Mouse (Mus musculus): Measurements from ENCODE around the gene Ubqln1. TPM values are rescaled to one million over a fixed set of nuclear protein-coding genes. Genes with fewer than 3 reads are reported as not detected.
"Not testable (repeated sequence)": the region's sequence is repeated elsewhere in the genome, so short reads cannot be mapped to it uniquely, and the experiment has no call there.

Ubqln1 gene
- total RNA-seq, 1 experiment, result 91.7 TPM

DNA sequence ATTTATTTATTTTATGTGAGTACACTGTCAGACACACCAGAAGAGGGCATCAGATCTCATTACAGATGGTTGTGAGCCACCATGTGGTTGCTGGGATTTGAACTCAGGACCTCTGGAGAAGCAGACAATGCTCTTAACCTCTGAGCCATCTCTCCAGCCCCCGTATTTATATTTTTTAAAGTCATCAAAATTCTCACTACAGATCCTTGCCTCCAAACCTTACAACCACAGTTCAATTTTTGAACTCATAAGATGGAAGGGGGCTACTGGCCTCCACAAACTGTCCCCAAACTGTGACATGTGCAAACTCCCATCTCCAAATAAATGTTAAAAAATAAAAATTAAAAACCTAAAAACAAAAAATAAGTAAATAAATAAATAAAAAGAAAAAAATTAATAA, 67.7 kb downstream of the Ubqln1 start:
- no peaks in the 10 kb centered on the region for H3K9me3 ChIP-seq (ENCODE audit: control insufficient read depth, insufficient read depth, low read depth, low read length)
- DNase-seq (ENCODE audit: low read depth, low spot score), result no peak
- in situ Hi-C loops (cut with MboI; ENCODE audit: low sequenced_read_pairs in 2 of 2, unreplicated experiment in 2 of 2), result no loop called here
- H3K27ac ChIP-seq (ENCODE audit: insufficient read depth, low read depth, low read length, poor library complexity, severe bottlenecking), result no peak overlapping the region
- no peak for TF ChIP-seq CHD2 (IDR thresholded peaks at IDR 0.05; ENCODE audit: low read depth, low read length)
- H3K4me1 ChIP-seq (ENCODE audit: control insufficient read depth in 2 of 2, insufficient read depth in 2 of 2, low read length in 2 of 2, poor library complexity in 1 of 2), result 0 out of 4 replicates have a peak, but pooled peaks cover 0 to 3% of the 10 kb centered on the region in 2 experiments
- no peak overlapping the region for H3K9ac ChIP-seq (ENCODE audit: insufficient read depth, low read depth, low read length, poor library complexity, severe bottlenecking)
- no peaks in the 10 kb centered on the region for H3K36me3 ChIP-seq (ENCODE audit: control insufficient read depth, insufficient read depth, low read length, poor library complexity, severe bottlenecking)
- H3K4me3 ChIP-seq (ENCODE audit: insufficient read depth in 1 of 2, low read depth in 1 of 2, low read length in 2 of 2, poor library complexity in 1 of 2, severe bottlenecking in 1 of 2), result no peak overlapping the region

DNA sequence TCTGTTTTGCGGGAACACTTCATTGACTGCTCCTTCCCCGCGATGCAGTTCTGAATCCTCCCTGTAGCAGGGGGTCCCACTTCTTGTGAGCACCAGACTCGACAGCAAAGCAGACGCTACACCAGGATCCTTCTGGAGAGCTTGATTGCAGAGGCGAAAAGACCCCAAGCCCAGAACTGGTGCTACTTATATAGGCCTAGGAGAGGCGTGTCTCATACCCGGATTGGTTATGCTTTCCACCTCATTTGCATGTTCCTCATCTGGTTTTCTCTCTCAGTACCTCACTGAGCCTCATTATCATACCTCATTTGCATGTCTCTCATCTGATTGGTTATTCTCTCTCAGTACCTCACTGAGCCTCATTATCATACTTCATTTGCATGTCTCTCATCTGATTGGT, 68.8 kb downstream of the Ubqln1 start:
- DNase-seq (ENCODE audit: low read depth, low spot score); H3K36me3 ChIP-seq (ENCODE audit: control insufficient read depth, insufficient read depth, low read length, poor library complexity, severe bottlenecking); H3K4me3 ChIP-seq (ENCODE audit: insufficient read depth in 1 of 2, low read depth in 1 of 2, low read length in 2 of 2, poor library complexity in 1 of 2, severe bottlenecking in 1 of 2); H3K9ac ChIP-seq (ENCODE audit: insufficient read depth, low read depth, low read length, poor library complexity, severe bottlenecking); H3K27ac ChIP-seq (ENCODE audit: insufficient read depth, low read depth, low read length, poor library complexity, severe bottlenecking); H3K4me1 ChIP-seq (ENCODE audit: control insufficient read depth in 2 of 2, insufficient read depth in 2 of 2, low read length in 2 of 2, poor library complexity in 1 of 2); H3K9me3 ChIP-seq (ENCODE audit: control insufficient read depth, insufficient read depth, low read depth, low read length); in situ Hi-C loops (cut with MboI; ENCODE audit: low sequenced_read_pairs in 2 of 2, unreplicated experiment in 2 of 2): not testable (repeated sequence)

DNA sequence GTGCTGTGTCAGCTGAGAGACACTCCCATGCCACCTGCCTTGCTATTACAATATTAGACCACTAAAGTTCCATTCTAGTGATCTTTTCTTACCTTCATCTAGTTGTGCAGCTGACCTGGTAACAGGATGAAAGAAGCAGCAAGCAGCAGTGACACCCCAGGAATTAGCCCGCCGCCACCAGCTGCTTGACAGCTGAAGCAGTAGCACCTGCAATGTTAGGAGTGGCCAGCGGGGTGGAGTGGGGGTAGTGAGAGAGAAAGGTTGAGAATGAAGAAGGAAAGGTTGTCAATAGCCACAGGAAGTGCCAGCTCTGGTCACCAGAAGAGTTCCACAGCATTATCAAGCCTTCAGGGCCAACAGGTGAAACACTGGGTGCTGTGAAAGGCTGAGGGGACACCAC, 83.8 kb downstream of the Ubqln1 start:
- H3K36me3 ChIP-seq (ENCODE audit: control insufficient read depth, insufficient read depth, low read length, poor library complexity, severe bottlenecking), result peaks cover 7% of the 10 kb centered on the region
- TF ChIP-seq ZNF384 (IDR thresholded peaks at IDR 0.05; ENCODE audit: low read depth, low read length) (no peak), ZC3H11A (IDR thresholded peaks at IDR 0.05; ENCODE audit: borderline replicate concordance, low read depth, low read length) (no peak), HCFC1 (IDR thresholded peaks at IDR 0.05; ENCODE audit: borderline replicate concordance, insufficient read depth, low read length) (no peak), CHD2 (IDR thresholded peaks at IDR 0.05; ENCODE audit: low read depth, low read length) (no peak), MAFK (IDR thresholded peaks at IDR 0.05; ENCODE audit: insufficient read depth, low read depth, low read length) (no peak)
- DNase-seq (ENCODE audit: low read depth, low spot score), result no peak
- H3K4me1 ChIP-seq (ENCODE audit: control insufficient read depth in 2 of 2, insufficient read depth in 2 of 2, low read length in 2 of 2, poor library complexity in 1 of 2), result peaks cover 0 to 7% of the 10 kb centered on the region in 2 experiments; a peak in 1 of 4 replicates
- in situ Hi-C loops (cut with MboI; ENCODE audit: low sequenced_read_pairs in 2 of 2, unreplicated experiment in 2 of 2), result no loop called here
- H3K4me3 ChIP-seq (ENCODE audit: insufficient read depth in 1 of 2, low read depth in 1 of 2, low read length in 2 of 2, poor library complexity in 1 of 2, severe bottlenecking in 1 of 2), result no peak overlapping the region
- no peaks in the 10 kb centered on the region for H3K9me3 ChIP-seq (ENCODE audit: control insufficient read depth, insufficient read depth, low read depth, low read length)
- no peak overlapping the region for H3K9ac ChIP-seq (ENCODE audit: insufficient read depth, low read depth, low read length, poor library complexity, severe bottlenecking)
- no peak overlapping the region for H3K27ac ChIP-seq (ENCODE audit: insufficient read depth, low read depth, low read length, poor library complexity, severe bottlenecking)

DNA sequence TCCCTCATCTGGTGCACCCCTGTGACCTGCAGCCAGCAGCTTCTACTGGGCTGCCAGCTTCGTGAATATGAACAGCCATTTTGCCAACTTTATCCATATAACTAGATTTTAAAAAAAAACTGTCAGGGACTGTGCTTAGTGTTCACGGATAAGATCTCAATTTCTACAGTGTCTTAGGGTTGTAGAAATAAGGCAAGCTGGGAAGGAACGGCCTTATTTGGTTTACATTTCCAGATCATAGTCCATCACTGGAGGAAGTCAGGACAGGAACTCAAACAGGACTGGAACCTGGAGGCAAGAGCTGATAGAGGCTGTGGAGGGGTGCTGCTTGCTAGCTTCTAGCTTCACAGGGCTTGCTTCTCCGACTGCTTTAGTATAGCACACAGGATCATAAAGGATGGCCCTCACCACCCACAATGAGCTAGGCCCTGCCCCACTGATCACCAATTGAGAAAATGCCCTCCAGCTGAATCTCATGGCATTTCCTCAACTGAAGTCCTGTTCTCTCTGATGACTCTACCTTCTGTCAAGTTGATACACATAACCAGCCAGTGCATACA, 85.7 kb downstream of the Ubqln1 start:
- no peak for TF ChIP-seq CHD2 (IDR thresholded peaks at IDR 0.05; ENCODE audit: low read depth, low read length)
- TF ChIP-seq HCFC1 (IDR thresholded peaks at IDR 0.05; ENCODE audit: borderline replicate concordance, insufficient read depth, low read length), result no peak
- TF ChIP-seq ZNF384 (IDR thresholded peaks at IDR 0.05; ENCODE audit: low read depth, low read length), result no peak
- TF ChIP-seq ZC3H11A (IDR thresholded peaks at IDR 0.05; ENCODE audit: borderline replicate concordance, low read depth, low read length), result no peak
- no peak for TF ChIP-seq MAFK (IDR thresholded peaks at IDR 0.05; ENCODE audit: insufficient read depth, low read depth, low read length)
- Histone ChIP-seq H3K9ac (ENCODE audit: insufficient read depth, low read depth, low read length, poor library complexity, severe bottlenecking) (peak overlapping the region; percentile 94), H3K36me3 (ENCODE audit: control insufficient read depth, insufficient read depth, low read length, poor library complexity, severe bottlenecking) (peaks cover 10% of the 10 kb centered on the region), H3K4me3 (ENCODE audit: insufficient read depth in 1 of 2, low read depth in 1 of 2, low read length in 2 of 2, poor library complexity in 1 of 2, severe bottlenecking in 1 of 2) (peak overlapping the region; percentile 83 to 85), H3K4me1 (ENCODE audit: control insufficient read depth in 2 of 2, insufficient read depth in 2 of 2, low read length in 2 of 2, poor library complexity in 1 of 2) (peaks cover 0 to 7% of the 10 kb centered on the region in 2 experiments; a peak in 1 of 4 replicates), H3K9me3 (ENCODE audit: control insufficient read depth, insufficient read depth, low read depth, low read length) (no peaks in the 10 kb centered on the region), H3K27ac (ENCODE audit: insufficient read depth, low read depth, low read length, poor library complexity, severe bottlenecking) (peak overlapping the region; percentile 98; the same call in 1 of the 2 replicates)
- DNase-seq (ENCODE audit: low read depth, low spot score), result no peak
- in situ Hi-C loops (cut with MboI; ENCODE audit: low sequenced_read_pairs in 2 of 2, unreplicated experiment in 2 of 2), result no loop called here

Data from ES-E14 (cell line).